Mouse (Mus musculus): ENCODE data around the gene Hdgfl3.

- no peak for TF ChIP-seq E2F4 (IDR thresholded peaks at IDR 0.05; ENCODE audit: insufficient read depth)
- no peak for TF ChIP-seq POLR2A (IDR thresholded peaks at IDR 0.05; ENCODE audit: insufficient read length, low read depth)
- TF ChIP-seq POLR2AphosphoS2 (IDR thresholded peaks at IDR 0.05; ENCODE audit: insufficient read length, low read depth) = no peak
- TF ChIP-seq CEBPB (IDR thresholded peaks at IDR 0.05; ENCODE audit: insufficient read depth, poor library complexity, severe bottlenecking) = no peak
- TF ChIP-seq MAX (IDR thresholded peaks at IDR 0.05; ENCODE audit: low read depth) = no peak
- TF ChIP-seq TCF12 (IDR thresholded peaks at IDR 0.05; ENCODE audit: insufficient read depth, poor library complexity, severe bottlenecking) = no peak
- no peak for TF ChIP-seq USF1 (IDR thresholded peaks at IDR 0.05; ENCODE audit: low read depth)
- TF ChIP-seq SRF (IDR thresholded peaks at IDR 0.05; ENCODE audit: control insufficient read depth, insufficient read length, low read depth) = no peak
- TF ChIP-seq MYOD1 (IDR thresholded peaks at IDR 0.05; ENCODE audit: control insufficient read depth in 1 of 3, insufficient read length in 2 of 3, low read depth in 2 of 3) = no peak
- TF ChIP-seq REST (IDR thresholded peaks at IDR 0.05; ENCODE audit: insufficient read depth, insufficient read length) = no peak
- no peak for TF ChIP-seq TCF3 (IDR thresholded peaks at IDR 0.05; ENCODE audit: insufficient read length, low read depth)
- TF ChIP-seq MYOG (IDR thresholded peaks at IDR 0.05; ENCODE audit: control insufficient read depth in 1 of 3, insufficient read depth in 1 of 3, insufficient read length in 2 of 3, low read depth in 2 of 3) = no peak
Measured at GRCm38 (mm10) chr7:81847010-81847409, 87.3 kb downstream of the Hdgfl3 start.

All from myocyte (in vitro differentiated cells).